Mouse (Mus musculus) heart, postnatal 10 days (tissue): ENCODE results near the gene Cabp1. TPM values are rescaled to one million over a fixed set of nuclear protein-coding genes. Genes with fewer than 3 reads are reported as not detected.
"Not testable (repeated sequence)": the region's sequence is repeated elsewhere in the genome, so short reads cannot be mapped to it uniquely, and the experiment has no call there.

Experiments
- DNase-seq, 2 experiments: peaks; one replicate each; pipeline ENCODE4 v3.0.0; 2021
- intact Hi-C: fragments of 180-260 bp; cut with DNase I; formaldehyde crosslinking; loops from one replicate; pipeline ENCODE4 v1.15.1; 2025
- total RNA-seq, 2 experiments: library from RNA; stranded (reverse); gene quantifications; 2 replicates each; pipeline ENCODE4 v1.2.3; 2021

Cabp1 gene
- total RNA-seq, 2 experiments from 2014 or later = 6.4 to 6.6 TPM

DNA sequence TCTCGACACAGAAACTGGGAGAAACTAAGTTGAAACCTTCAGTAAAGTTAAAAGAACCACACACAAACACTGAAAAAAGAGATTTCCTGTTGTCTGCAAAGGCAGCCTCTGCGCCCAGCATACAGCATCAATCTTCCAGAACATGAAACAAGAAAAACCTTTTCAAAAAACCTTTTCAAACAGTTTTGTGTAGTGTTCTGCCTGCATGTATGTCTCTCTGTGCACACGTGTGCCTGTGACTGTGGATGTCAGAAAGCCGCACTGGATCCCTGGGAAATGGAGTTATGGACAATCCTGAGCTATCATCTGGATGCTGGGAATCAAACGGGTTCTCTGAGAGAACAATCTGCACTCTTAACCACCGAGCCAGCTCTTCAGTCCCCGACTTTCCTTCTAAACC lies 37.8 kb downstream of the Cabp1 start:
- intact Hi-C loops = loop anchor here (2.0 kb wide), 1 partner anchor 24 kb away; no protein-coding TSS in a partner anchor

DNA sequence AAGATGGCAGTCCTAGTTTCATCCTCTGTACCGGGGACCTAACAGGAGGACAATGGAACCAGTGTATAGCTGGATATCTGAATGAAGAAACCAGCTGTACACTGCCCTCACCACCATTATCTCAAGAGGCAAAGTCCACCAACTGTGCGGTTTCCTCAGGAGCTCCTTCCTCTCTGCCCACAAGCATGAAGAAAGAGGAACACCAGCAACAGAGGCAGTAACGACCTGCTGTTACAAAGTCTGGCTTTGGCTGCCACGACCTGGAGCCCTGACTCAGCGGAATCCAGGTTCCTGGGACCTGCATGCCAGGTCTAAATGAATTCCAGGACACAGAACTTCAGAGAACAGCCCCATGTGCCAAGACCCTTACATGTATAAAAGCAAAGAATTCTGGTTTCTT lies 38.4 kb downstream of the Cabp1 start:
- intact Hi-C loops = loop anchor here (2.0 kb wide), 1 partner anchor 23 kb away; no protein-coding TSS in a partner anchor
- DNase-seq = no peak

More for the DNA sequence above, 37.8 kb downstream of the Cabp1 start:
- DNase-seq = no peak

DNA sequence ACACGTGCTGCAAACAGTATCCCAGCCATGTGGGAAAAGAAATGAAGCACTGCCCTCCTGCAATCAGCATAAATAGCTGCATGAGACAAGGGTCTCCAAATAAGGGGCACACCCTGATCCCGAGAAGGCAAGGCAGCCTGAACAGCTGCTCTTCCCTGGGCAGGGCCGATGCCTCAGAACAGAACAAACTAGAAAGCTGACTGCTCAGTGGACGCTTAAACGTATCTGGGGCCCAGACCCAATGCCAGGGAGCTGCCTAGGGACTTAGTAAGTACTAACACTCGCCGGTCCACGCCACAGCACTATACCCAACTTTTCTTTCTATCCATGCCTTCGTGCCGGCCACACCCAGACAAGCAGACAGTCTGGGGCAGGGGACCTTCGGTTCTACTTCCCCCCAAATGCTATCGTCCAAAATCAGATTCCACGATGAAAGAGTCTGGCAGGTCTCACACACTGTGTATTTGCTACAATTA lies 39.0 kb downstream of the Cabp1 start:
- no peak for DNase-seq
- intact Hi-C loops = no loop called here

DNA sequence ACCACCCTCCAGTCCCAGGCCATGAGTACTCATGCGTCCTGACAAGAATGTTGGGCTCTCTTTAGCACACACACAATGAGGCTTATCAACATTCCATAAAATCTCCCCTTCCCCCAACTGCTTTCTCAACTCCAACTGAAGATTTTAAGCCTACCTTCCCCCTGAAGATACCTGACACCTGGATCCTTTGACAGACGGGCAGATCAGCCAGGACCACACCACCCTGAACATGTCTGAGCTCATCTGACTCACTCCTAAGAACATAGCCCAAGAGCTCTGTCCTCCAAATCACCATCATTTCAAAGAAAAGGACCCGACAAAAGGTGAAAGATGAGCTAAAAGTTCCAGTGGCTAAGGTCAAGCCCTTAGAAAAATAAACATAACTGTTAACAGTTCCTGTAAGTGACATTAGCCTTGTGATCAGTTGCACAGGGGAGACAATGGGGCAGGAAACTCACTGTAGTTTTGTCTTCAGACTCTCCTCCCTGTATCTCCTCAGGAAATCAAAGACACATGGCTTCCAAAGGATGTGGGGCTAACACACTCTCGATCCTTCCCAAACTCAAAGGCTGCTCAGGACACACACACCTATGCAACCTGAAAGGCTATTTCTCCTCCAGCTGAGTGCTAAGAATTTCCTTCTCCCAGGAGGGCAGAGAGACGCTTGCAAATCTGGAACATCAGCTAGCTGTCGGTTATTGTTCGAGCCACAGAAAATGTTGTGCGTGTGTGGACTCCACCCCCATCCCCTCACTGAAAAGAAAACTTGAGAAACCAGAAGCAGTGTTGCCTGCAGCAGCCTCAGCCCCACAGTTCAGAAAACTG lies 41.8 kb downstream of the Cabp1 start:
- no peak for DNase-seq
- intact Hi-C loops = no loop called here

DNA sequence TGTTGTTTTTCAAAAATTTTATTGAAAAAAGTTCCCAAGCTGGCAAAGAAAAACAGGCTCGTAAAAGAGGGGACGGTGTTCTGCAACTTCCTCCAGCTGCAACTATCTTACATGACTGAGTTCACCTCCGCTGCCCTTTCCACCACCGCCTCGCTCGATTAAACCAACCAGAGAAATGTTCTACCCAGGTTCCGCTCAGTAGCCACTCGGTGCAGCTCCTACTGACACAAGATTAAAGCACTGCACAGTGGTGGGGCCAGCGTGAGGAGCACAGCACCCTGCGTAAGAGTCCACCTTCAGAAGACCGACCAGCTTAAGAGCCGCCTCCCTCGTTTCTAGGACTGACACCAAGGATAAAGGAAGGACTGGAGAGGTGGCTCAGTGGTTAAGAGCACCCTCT lies 42.7 kb downstream of the Cabp1 start:
- DNase-seq = no peak
- intact Hi-C loops = no loop called here

DNA sequence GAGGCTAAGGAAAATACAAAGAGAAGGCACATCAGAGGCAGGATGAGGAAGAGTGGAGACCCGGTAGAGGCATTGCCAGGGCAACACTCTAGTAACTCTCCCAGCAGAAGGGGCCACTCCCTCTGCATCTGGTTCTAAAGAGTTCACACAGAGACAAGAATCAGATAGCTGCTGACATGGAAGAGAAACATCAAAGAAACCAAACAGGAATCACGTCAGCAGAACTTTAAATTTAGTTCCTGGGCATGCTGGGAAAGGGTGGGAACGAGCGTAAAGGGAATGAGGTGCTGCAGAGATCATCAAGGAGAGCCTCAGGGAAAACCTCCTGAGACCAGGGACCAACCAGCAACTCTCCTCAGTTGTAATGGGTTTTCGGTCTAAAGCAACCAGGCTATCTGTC lies 43.2 kb downstream of the Cabp1 start:
- DNase-seq = no peak
- intact Hi-C loops = no loop called here

DNA sequence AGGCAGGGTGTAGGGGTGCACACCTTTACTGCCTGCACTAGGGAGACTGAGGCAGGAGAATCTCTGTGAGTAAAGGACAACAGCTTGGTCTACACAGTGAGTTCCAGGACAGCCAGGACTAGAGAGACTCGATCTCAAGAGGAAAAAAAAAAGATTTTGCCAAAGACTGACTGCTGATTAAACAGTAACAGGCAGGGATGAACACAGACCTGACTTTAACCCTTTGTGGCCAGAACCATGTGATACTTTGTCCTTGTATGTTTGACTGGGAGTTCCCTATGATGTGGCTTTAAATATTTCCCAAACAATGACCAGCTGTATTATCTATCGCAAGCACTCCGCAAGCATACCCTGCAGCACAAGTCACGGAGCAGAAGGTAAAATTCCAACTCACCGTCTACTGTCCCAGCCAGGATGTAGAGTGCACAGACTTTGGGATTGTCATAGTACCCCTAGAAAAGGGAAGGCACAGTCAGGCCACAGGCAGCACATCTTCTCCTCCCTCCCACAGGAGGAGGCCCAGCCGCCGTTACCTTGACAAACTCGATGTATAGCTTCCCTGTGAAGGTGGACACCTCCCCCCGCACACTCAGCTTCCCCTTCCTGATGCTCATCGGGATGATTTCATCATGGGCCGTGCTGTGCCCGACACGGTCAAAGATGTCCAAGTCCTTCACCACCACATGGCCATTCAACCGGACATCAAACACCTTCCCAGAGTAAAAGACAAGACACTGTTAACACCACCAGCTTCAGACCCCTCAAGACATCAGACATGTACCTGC lies 44.3 kb downstream of the Cabp1 start:
- DNase-seq = no peak
- intact Hi-C loops = no loop called here

DNA sequence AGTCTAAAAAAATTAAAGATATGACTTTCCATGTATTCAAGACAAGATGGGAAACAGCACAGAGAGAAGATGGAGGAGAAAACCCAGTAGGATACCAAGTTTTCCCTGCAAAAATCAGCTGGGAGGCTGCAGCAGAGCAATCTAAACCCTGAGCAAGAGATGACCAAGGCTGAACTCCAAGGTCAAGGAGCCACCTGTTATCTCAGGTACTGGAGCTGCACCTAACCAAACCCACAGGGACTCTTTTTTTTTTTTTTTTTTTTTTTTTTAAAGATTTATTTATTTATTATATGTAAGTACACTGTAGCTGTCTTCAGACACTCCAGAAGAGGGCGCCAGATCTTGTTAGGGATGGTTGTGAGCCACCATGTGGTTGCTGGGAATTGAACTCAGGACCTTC lies 45.3 kb downstream of the Cabp1 start:
- intact Hi-C loops, DNase-seq: not testable (repeated sequence)

DNA sequence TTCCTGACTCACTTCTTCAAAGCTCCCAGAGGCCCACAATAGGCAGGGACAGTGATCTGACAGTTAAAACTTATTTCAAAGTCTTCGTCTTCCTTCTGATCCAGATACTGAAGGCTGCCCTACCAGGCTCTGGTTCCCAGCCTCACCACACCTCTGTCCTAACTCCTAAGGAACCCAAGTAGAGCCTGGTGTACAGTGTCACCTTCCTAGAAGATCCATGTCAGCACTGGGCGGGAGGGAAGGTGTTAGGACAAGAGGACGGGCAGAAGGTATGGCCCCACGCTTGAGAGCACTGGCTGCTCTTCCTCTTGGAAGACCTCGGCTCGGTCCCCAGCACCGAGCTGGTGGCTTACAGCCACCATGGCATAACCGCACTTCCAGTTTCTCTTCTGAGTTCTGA lies 45.8 kb downstream of the Cabp1 start:
- intact Hi-C loops = no loop called here
- DNase-seq = no peak

DNA sequence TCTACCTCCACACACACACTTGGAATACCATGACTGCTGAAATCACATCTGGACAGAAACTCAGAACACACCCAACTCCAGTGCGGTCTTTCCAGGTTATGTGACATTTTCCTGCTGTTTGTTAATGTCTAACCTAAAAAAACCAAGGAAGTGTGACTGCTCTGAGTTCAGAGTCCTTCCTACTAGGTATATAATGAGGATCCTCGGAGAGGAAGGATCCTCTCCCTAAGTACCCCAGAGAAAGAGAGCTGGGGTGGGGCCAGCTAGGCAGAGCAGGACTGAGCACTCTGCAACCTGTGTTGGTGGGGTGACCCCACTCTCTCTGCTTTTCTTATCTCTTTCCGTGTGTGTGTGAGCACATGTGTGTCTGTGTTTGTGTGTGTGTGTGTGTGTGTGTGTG lies 46.8 kb downstream of the Cabp1 start:
- intact Hi-C loops = no loop called here
- DNase-seq = no peak

DNA sequence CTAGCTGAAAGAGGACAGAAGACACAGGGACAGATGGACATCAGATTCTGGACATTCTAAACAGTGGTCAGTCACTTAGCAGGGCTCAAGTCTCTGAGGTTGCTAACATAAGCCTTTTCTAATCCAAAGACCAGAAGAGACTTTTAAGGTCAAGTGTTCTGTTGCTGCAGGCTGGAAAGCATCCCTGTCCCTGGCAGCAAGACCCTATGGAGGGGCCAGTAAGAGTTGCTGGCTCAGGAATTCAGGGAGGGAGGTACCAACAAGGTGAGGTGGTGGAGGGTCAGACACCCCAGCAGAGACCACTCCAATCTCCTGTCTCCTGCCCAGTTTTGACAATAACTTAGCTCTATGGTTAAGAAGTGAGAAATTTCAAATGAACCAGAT lies 47.4 kb downstream of the Cabp1 start:
- intact Hi-C loops = no loop called here
- DNase-seq = no peak

DNA sequence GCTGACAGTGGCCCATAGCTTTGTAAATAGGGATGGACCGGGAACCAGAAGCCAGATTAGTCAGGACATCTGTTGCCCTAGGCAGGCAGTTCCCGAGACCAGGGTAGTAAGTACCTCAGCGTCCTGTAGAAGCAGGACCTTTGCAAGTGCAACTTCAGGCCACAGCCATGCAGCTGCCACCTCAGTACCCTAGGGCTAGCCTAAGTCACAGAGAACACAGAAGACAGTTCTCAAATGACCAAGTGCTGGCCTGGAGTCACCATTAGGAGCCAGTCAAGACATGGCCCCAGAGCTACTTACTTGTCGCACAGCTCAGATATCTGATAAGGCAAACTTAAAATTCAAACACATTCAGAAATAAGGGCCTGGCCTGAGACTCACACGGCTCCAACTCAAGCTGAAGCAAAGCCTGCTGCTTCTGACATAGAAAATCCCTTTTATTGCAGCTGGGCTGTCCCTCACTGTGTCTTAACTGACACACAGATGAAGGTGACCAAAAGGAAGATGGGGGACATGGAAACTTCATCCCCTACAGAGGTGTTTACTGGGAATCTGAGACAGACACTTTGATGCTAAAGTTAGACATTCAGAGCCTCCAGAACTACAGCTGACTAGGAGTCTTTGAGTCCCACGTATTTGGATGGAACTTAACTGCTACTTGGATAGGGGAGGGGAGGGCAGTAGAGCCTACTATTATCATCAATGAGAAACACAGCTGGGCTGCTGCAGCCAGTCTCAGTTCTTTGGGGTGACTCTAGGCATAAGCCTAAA lies 48.0 kb downstream of the Cabp1 start:
- intact Hi-C loops = no loop called here
- no peak for DNase-seq

DNA sequence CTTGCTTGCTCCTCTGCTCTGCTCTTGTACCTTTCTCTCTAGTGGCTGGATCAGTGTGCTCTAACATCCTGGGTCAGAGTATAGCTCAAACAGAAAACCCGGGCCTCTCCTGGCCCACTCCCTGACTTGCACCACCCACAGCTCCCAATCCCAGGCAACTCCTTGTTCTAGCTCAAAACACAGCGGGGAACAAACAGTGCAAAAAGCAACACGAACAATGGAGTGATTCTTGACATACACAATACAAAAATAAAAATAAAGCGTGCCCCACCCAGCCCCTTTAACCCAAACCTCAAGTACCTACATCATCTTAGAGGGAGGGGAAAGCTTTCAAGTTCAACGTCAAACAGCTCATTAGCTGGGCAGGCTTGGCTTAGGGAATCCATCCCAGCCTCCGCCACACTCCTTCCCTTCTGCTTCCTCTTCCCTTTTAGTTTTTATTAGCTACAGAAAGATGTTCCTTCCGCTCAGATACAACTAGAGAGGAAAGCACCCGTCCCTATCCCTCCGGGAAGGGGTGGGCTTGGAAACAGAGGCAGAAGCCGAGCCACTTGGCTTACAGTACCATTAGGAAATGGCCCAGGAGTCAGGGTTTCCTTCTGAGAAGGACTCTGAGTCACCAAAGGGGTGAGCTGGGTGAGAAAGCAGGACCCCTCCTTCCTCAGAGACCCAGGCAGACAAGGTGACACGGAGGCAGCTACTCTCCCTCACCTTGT lies 48.8 kb downstream of the Cabp1 start:
- no peak for DNase-seq
- intact Hi-C loops = no loop called here

DNA sequence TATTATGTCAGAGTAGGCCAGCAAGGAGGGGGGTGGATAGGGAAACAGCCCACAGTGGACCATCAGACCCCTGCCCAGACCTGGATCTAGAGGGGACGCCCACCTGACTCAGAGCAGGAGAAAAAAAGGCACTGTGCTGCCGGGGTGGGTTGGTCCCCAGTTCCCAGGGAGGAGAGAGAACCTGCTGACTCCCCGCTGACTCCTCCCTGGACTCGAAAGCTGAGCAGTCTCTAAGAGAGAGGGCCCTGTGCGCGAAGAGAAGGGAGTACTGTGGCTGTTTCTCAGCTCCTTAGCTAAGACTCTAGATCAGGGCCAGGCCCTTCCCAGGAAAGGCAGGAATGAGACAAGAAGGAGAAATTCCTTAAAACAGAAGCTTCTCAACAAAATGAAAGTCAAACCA lies 49.7 kb downstream of the Cabp1 start:
- no peak for DNase-seq
- intact Hi-C loops = no loop called here

DNA sequence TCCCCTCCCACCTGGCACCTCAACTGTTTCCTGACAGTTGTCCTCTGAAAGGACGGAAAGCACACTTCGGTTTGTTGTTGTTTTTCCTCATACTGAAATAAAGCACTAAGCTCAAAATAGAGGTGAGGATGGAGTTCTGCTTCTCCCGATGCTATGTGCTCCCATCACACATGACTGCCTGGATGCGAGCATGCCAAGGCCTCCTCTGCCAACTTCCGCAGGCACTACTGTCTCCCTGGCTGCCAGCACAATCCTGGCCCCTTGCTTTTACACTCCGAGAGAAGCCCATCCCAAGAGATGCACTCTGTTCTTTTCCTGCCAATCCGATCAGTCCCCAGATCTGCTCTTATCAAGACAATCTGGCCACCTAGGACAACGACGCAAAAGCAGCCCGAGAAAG lies 50.6 kb downstream of the Cabp1 start:
- intact Hi-C loops = no loop called here
- DNase-seq = no peak

DNA sequence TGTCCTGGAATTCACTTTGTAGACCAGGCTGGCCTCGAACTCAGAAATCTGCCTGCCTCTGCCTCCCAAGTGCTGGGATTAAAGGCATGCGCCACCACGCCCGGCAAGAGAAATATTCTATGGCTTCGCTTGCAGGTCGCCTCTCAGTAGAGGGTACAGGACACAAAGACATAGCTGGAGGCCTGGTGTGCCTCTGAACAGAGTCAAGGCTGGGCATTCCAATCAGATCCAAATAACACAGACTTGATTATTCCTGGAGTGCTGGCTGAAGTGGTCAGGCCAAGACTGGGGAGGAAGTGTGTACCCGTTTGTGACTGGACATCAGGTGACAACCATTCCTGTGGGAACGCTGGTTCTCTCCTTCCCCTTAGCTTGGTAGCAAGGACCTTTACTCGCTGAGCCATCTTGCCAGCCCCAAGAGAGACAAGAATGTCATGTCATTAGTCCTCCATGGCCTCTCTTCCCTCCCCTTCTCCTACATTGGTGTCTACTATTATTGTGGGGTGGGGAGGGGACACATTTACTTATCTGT lies 51.9 kb downstream of the Cabp1 start:
- intact Hi-C loops = no loop called here
- DNase-seq = no peak

DNA sequence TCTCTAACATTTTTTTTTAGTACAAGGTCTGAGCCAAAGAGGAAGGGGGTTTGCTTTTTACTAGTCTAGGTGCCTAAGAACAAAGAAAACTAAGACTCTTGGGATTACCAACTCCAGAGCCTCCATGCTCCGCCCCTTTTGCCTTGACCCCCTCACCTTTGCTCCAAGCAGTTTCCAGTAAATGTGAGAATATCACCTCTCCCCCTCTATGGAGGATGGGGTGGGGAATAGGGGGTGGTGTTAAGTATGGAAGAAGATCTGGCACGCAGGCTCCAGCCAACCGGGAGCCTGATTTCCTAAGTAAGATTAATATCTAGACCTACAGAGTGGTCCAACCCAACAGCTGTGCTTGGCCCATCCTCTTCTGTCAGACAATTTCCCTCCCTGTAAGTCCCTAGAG lies 53.5 kb downstream of the Cabp1 start:
- DNase-seq = no peak
- intact Hi-C loops = no loop called here

DNA sequence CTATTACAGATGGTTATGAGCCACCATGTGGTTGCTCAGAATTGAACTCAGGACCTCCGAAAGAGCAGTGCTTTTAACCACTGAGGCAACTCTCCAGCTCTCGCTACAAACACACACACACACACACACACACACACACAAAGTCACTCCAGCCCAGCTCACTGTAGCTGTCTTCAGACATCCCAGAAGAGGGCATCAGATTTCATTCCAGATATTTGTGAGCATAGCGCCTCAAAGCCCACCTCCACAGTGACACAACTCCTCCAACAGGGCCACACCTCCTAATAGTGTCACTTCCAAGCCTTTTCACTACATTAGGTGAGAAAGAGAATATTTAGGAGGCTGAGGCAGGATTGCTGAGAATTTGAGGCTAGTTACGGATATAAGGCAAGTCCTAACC lies 55.1 kb downstream of the Cabp1 start:
- intact Hi-C loops = no loop called here
- no peak for DNase-seq

DNA sequence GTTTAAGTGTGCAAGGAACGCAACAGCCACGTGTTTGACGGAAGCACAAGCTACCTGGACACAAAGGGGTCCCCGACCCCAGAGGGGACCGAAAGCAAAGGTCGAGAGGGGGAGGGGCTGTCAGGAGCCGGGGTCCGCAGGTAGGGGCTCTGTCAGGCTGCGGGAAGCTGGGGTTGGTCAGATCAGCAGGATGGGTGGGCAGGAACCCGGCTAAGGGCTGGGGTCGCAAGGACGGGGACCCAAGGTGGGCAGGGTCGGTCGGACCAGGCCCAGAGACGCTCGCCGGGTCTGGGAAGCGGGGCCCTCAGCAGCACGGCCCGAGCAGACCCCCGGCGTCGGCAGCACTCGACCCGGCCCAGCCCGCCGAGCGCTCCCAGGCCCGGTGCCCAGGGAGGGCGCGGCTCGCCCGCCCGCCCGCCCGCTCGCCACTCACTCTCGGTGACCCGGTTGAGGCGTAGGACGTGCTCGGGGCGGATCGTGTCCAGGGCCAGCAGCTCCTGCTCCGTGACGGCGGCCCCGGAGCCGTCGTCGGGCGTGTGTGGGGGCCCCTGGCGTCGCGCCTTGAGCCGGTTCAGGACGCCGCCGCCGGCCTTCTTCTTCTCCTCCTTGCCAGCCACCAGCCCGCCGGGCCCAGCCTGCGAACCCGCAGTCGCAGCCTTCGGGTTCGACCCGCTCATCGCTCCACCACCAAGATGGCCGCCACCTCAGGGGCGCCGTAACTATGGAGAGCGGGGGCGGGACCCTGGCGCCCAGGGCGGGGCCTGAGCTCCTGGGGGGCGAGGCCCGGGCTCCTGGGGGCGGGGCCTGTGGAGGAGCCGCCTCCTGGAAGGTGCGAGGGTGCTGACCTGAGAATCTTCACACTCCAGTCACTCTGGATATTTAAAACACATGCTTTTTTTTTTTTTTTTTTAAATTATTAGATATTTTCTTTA lies 59.7 kb downstream of the Cabp1 start, which contains the start of gene Unc119b:
TSS of gene Unc119b (minus strand) at position 742 of the 932 bp plus-strand sequence.
- intact Hi-C loops = no loop called here
- peak; percentile 90 to 91 for DNase-seq
